Mouse (Mus musculus): Measurements from ENCODE around the gene Cblb. TPM values are rescaled to one million over a fixed set of nuclear protein-coding genes. Genes with fewer than 3 reads are reported as not detected.

Gene Cblb
- polyA plus RNA-seq, 1 experiment from 2014 or later = 31.5 TPM

DNA sequence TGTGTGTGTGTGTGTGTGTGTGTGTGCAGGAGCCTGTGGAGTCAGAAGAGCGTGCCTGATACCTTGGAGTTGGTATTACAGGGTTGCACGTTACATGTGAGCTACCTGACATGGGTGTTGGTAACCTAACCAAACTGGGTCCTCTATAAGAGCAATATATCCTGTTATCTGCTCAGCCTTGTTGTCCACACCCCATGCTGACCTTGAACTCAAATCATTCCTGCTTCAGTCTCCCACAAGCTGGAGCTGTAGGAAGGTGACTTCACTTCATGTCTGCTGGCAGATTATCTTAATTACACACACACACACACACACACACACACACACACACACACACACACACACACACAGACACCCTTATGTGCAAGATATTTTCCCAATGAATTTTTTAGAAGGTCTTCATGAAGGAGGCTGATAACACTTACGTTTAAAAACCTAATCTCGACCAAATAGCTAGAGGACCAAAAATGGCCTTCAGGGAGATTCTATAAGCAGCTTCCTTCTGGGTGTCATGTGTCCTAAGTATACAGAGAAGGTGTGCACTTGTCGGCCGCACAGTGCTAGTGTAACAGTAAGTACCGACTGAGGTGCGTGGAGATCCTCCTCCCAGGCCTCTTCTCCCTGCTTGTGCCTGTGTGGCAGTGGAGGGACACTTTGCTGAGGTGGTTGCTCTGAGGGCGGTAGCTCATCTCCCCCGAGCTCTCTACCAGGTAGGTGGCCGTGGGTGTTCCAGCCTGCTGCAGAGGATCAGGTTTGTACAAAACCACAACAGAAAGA is 49.8 kb downstream of the Cblb start:
- no peaks in the 10 kb centered on the region for H3K36me3 ChIP-seq
- no peak overlapping the region for H3K4me3 ChIP-seq
- H3K4me1 ChIP-seq = no peaks in the 10 kb centered on the region
- H3K27me3 ChIP-seq (replicated peaks) = no peaks in the 10 kb centered on the region
- ATAC-seq (ENCODE audit: low FRiP score, low read depth) = no peak
- H3K27ac ChIP-seq = no peak overlapping the region
- no peak overlapping the region for H3K4me2 ChIP-seq (replicated peaks)
- H3K9ac ChIP-seq = no peak overlapping the region
- WGBS = 92% methylated on average over 11 of the region's 11 CpGs
- H3K9me3 ChIP-seq = no peaks in the 10 kb centered on the region

DNA sequence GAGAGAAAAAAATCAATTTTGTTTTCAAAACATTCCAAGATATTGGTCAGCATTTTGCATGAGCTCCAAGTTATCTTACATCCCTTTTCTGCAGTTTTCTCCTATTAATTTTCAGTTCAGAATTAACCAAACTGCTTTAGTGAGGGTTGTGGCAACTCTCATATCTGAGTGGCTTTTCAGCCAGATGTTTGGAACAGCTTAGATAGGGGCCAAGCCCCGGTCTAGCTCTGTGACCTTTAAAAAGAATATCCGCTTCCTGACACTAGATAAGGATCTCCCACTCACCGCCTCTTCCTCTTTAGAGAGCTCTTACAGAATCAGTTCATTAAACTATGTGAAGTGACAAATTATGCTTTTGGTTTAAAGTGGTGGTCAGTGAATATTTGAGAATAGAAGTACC is 50.7 kb downstream of the Cblb start:
- Histone ChIP-seq H3K4me3 (no peak overlapping the region), H3K9ac (no peak overlapping the region), H3K9me3 (no peaks in the 10 kb centered on the region), H3K27ac (no peak overlapping the region), H3K4me1 (no peaks in the 10 kb centered on the region), H3K36me3 (no peaks in the 10 kb centered on the region), H3K4me2 (replicated peaks) (no peak overlapping the region), H3K27me3 (replicated peaks) (no peaks in the 10 kb centered on the region)
- WGBS = 88% methylated on average over 3 of the region's 3 CpGs
- ATAC-seq (ENCODE audit: low FRiP score, low read depth) = no peak

DNA sequence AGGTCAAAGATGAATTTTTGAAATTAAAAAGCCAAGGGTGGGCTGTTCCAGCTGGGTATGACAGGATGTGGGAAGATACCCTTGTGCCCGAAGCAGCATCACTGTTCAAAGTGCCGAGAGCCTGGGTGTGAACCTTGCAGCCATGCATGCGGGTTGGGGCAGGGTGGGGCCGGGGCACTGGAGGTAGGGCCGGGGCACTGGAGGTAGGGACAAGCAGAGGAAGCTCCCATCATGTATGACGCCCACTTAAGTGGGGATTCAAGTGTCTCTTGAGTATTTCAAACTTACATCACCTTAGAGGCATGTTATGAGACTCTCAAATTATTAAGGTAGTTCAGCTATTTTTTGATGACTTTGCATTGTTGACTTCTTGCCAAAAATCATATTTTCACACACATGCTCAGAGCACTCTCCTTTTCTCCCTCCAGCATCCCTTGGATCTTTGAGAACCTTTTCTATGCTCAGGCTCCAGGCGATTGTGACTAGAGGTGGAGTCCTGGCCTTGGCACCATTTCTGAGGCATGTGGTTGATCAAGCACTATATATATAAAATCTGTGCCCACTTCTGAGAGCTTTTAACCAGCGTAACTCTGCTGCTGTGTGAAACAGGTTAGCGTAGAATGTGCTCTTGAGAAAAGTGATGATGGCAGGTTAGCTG is 55.9 kb downstream of the Cblb start:
- peaks cover 4% of the 10 kb centered on the region; the same call in 1 of the 2 replicates for H3K4me1 ChIP-seq
- H3K27ac ChIP-seq = no peak overlapping the region
- no peaks in the 10 kb centered on the region for H3K27me3 ChIP-seq (replicated peaks)
- no peak overlapping the region for H3K9ac ChIP-seq
- 94% methylated on average over 9 of the region's 9 CpGs for WGBS
- no peak overlapping the region for H3K4me2 ChIP-seq (replicated peaks)
- peaks cover 5% of the 10 kb centered on the region; the same call in 1 of the 2 replicates for H3K36me3 ChIP-seq
- H3K9me3 ChIP-seq = no peaks in the 10 kb centered on the region
- ATAC-seq (ENCODE audit: low FRiP score, low read depth) = no peak
- H3K4me3 ChIP-seq = no peak overlapping the region

DNA sequence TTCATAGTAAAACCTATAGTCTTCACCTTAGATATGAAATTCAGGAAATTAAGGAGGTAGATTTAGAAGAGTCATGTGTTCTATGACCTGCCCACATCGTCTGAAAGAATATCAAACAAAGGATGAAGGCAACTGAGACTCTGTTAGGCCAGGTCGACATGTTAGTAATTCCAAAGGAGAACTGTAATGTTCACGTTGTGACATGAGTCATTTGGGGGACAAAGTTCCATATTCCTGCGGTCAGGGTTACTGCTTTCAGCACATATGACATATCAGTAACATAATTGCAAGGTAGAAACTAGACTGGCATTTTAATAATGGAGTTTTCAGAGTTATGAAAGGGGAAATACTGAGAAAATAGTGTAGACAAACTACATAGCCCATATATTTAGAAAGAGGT is 58.3 kb downstream of the Cblb start:
- H3K27ac ChIP-seq = no peak overlapping the region
- no peak for ATAC-seq (ENCODE audit: low FRiP score, low read depth)
- 88% methylated on average over 4 of the region's 4 CpGs for WGBS
- H3K36me3 ChIP-seq = peaks cover 5% of the 10 kb centered on the region; the same call in 1 of the 2 replicates
- H3K4me3 ChIP-seq = no peak overlapping the region
- H3K4me2 ChIP-seq (replicated peaks) = no peak overlapping the region
- no peaks in the 10 kb centered on the region for H3K9me3 ChIP-seq
- no peak overlapping the region for H3K9ac ChIP-seq
- H3K4me1 ChIP-seq = peaks cover 11% of the 10 kb centered on the region
- H3K27me3 ChIP-seq (replicated peaks) = no peaks in the 10 kb centered on the region

DNA sequence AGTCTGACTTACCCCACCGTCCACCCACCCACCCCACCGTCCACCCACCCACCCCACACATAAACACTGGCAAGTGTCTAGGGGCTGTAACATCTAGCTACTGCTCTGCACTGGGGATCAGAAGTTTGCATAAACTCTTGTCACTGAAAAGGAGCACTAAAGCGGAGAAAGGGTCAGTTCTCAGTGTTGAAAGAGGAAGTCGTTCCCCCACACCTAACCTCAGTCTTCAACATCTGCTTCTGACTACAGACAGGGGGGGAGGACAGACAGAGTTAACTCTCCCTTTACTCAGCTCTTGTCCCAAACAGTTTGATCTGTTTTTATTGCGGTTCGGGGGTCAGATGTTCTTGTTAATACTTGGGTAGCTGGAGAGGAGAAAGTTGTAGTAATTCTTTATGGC is 59.9 kb downstream of the Cblb start:
- 68% methylated on average over 6 of the region's 6 CpGs for WGBS
- Histone ChIP-seq H3K27ac (no peak overlapping the region), H3K4me2 (replicated peaks) (no peak overlapping the region), H3K4me3 (no peak overlapping the region), H3K9ac (no peak overlapping the region), H3K4me1 (peaks cover 11% of the 10 kb centered on the region), H3K9me3 (no peaks in the 10 kb centered on the region), H3K27me3 (replicated peaks) (no peaks in the 10 kb centered on the region), H3K36me3 (peaks cover 5% of the 10 kb centered on the region; the same call in 1 of the 2 replicates)
- ATAC-seq (ENCODE audit: low FRiP score, low read depth) = no peak

DNA sequence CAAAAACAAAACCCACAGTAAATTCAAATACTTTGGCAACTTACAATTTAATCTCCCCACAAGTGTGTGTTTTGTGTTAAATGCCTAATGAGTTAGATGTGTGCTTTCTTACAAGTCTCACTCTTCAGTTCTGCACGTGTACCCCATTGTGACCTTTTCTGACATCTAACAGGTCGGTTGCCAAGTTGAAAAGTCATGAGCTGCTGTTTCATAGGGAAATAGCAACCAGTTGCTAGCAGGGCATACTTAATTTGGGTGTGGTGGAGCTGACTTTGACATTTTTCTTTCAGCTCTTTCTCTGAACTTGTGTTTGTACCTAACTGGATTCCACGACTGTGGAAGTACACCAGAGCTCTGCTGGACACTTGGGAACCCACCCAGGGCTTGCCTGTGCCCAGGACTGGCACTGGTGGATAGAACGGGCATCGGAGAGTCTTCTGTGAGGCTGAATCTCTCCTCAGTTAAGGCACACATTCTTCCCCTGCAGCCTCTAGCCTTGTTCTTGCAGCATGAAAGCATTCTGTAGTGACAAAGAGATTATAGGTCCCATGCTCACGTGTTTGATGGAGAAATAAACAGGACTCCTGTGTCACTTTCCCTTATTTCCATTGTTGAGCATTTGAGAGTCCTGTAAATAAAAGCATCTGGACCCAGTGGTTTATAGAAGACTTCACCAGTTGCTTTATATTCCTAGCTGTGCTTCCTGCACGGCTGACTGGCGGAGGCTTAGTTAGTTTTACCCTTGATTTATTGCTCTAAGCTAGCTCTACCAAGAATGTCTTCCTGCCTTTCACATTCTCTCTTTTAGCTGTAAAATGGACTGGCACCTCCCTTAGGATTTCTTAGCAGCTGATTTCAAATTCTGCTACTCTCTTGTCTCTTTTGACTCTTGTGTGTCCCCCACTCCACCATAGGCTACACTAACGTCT is 62.6 kb downstream of the Cblb start:
- Histone ChIP-seq H3K9me3 (no peaks in the 10 kb centered on the region), H3K27ac (no peak overlapping the region), H3K4me2 (replicated peaks) (no peak overlapping the region), H3K27me3 (replicated peaks) (no peaks in the 10 kb centered on the region), H3K4me3 (no peak overlapping the region), H3K36me3 (peaks cover 5% of the 10 kb centered on the region; the same call in 1 of the 2 replicates), H3K9ac (no peak overlapping the region), H3K4me1 (peaks cover 11% of the 10 kb centered on the region)
- 66% methylated on average over 9 of the region's 9 CpGs for WGBS
- ATAC-seq (ENCODE audit: low FRiP score, low read depth) = no peak

DNA sequence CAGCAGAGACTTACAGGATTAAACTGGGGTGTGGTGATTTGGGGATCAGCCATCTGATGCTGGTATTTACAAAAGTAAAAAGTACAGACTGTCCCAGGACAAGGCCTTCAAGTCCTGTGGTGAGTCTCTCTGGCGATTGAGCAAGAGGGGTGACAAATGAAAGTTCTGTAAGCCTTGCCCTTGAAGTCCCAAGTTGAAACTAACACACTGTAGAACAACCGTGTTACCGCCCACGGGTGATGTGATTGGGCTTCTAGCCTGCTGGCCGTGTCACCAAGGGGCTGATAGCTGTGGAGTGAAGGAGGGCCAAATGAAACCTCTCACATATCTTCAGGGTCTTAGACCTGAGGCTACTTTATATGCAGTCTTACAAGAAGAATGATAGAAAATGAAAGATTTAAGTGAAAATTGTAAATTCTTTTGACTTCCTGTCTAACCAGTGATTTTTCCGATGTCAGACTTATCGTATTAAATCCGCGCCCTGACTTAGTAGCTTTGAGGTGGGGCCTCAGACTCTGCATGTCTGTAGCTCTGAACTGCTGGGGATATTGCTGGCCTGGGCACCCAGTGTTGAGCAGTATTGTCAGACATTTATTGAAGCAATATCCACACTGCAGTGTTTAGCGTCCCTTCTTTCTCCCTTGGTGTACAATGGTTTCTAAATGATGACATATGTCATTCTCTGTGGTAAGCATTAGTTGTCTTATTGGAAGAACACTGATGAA is 63.9 kb downstream of the Cblb start:
- no peaks in the 10 kb centered on the region for H3K9me3 ChIP-seq
- H3K4me1 ChIP-seq = peaks cover 11% of the 10 kb centered on the region
- H3K9ac ChIP-seq = no peak overlapping the region
- no peak for ATAC-seq (ENCODE audit: low FRiP score, low read depth)
- no peak overlapping the region for H3K4me3 ChIP-seq
- no peak overlapping the region for H3K4me2 ChIP-seq (replicated peaks)
- H3K27me3 ChIP-seq (replicated peaks) = no peaks in the 10 kb centered on the region
- H3K36me3 ChIP-seq = peaks cover 5% of the 10 kb centered on the region; the same call in 1 of the 2 replicates
- no peak overlapping the region for H3K27ac ChIP-seq
- 91% methylated on average over 10 of the region's 10 CpGs for WGBS

DNA sequence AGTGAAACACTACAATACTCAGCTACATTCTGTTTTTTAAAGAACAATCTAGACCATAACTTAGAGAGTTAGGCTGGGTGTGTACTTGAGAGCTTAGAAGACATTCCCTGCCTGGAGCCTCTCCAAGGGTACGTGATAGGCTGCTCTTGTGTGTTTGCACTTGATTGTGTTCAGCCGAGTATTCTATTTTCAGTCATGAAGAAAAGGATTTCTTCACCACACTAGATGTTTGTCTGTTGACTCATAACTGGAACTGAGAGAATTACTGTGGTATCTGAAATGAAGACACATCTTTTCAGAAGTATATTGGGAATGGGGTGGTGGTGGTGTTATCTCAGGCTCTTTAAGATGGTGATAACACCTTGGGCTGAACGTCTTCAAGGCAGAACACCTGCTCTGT is 64.6 kb downstream of the Cblb start:
- no peaks in the 10 kb centered on the region for H3K9me3 ChIP-seq
- WGBS = 93% methylated on average over 3 of the region's 3 CpGs
- no peak overlapping the region for H3K4me3 ChIP-seq
- no peak for ATAC-seq (ENCODE audit: low FRiP score, low read depth)
- no peaks in the 10 kb centered on the region for H3K27me3 ChIP-seq (replicated peaks)
- H3K4me2 ChIP-seq (replicated peaks) = no peak overlapping the region
- H3K4me1 ChIP-seq = peaks cover 11% of the 10 kb centered on the region
- no peak overlapping the region for H3K9ac ChIP-seq
- H3K27ac ChIP-seq = no peak overlapping the region
- 0 out of 2 replicates have a peak, but pooled peaks cover 3% of the 10 kb centered on the region for H3K36me3 ChIP-seq

DNA sequence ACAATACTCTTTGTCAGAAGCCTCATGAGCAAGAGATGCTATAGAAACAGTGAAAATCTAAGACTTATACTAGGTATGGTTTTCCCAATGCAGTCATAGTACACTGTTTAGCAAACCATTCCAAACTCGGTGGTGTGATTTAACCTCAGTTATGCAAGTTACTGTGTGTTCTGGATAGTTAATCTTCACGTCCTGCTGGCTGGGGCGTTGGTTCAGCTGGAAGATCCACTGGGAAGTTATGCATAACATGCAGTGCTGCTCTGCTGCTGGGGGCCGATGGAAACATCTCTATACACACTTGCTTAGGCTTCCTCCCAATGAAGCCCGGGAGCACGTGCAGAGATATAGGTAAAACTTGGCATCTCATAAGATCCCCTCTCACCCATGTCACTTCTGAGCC is 69.4 kb downstream of the Cblb start:
- H3K4me1 ChIP-seq = no peaks in the 10 kb centered on the region
- no peak overlapping the region for H3K4me3 ChIP-seq
- 80% methylated on average over 6 of the region's 6 CpGs for WGBS
- no peak overlapping the region for H3K9ac ChIP-seq
- ATAC-seq (ENCODE audit: low FRiP score, low read depth) = no peak
- no peak overlapping the region for H3K27ac ChIP-seq
- H3K9me3 ChIP-seq = no peaks in the 10 kb centered on the region
- H3K4me2 ChIP-seq (replicated peaks) = no peak overlapping the region
- H3K27me3 ChIP-seq (replicated peaks) = no peaks in the 10 kb centered on the region
- peaks cover 4% of the 10 kb centered on the region; the same call in 1 of the 2 replicates for H3K36me3 ChIP-seq

DNA sequence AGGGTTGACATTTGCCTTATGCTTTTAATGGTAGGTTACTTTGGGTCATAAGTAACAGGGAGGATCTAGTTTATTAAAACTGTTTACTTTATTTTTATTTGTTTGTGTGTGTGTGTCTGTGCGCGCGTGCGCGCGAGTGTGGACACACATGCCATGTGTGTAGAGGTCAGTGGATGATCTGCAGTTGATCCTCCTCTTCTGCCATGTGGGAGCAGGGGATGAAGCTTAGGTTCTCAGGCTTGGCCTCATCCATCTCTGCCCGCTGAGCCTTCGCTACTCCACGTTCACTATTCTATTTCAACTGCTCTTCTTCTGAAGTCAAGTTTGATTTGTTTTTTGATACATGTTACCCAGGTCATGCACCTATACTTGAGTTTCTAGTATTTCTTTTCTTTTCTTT is 73.6 kb downstream of the Cblb start:
- peaks cover 4% of the 10 kb centered on the region; the same call in 1 of the 2 replicates for H3K36me3 ChIP-seq
- H3K4me1 ChIP-seq = no peaks in the 10 kb centered on the region
- H3K27me3 ChIP-seq (replicated peaks) = no peaks in the 10 kb centered on the region
- 93% methylated on average over 9 of the region's 9 CpGs for WGBS
- H3K27ac ChIP-seq = no peak overlapping the region
- no peak for ATAC-seq (ENCODE audit: low FRiP score, low read depth)
- no peak overlapping the region for H3K4me2 ChIP-seq (replicated peaks)
- H3K9me3 ChIP-seq = no peaks in the 10 kb centered on the region
- H3K4me3 ChIP-seq = no peak overlapping the region
- no peak overlapping the region for H3K9ac ChIP-seq

DNA sequence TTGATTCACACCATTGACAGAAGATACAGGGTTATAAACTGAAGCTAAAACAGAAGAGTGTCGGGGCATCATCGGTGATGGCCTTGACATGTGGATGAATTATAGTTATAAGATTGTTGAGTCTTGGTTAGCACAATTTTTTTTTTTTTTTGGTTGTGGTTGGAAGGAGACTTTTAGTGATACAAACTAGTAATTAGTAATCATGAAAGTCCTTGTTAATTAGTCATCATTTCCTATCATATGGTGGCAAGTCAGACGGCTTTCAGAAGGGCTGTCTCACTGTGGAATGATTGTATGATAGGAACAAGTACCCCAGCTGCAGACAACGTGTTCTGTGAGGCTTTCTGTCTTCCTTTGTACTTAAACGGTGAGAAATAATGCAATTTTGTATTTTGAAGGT is 76.8 kb downstream of the Cblb start:
- Histone ChIP-seq H3K9ac (no peak overlapping the region), H3K36me3 (peaks cover 2% of the 10 kb centered on the region), H3K27me3 (replicated peaks) (no peaks in the 10 kb centered on the region), H3K4me2 (replicated peaks) (no peak overlapping the region), H3K4me1 (no peaks in the 10 kb centered on the region), H3K9me3 (no peaks in the 10 kb centered on the region), H3K4me3 (no peak overlapping the region), H3K27ac (no peak overlapping the region)
- 91% methylated on average over 5 of the region's 5 CpGs for WGBS
- ATAC-seq (ENCODE audit: low FRiP score, low read depth) = no peak

All from neural tube, embryonic 12.5 days (tissue).